Mouse (Mus musculus) brain, embryonic 14.5 days (tissue): ENCODE measurements around the gene Fndc3a.

Source experiments
- CTCF ChIP-seq: fragments of 200-500 bp; IDR thresholded peaks from 2 replicates; pipeline ENCODE4 v1.5.1; 2012; ENCODE audit warnings: inconsistent platforms, mild to moderate bottlenecking, moderate library complexity, borderline replicate concordance; ENCODE audit not compliant: insufficient read depth, insufficient read length; ENCODE audit errors: extremely low read depth
- POLR2A ChIP-seq: fragments of 200-500 bp; IDR thresholded peaks from 2 replicates; pipeline ENCODE4 v1.6.1; 2012; ENCODE audit warnings: mild to moderate bottlenecking, inconsistent platforms, borderline replicate concordance; ENCODE audit not compliant: poor library complexity, insufficient read depth, insufficient read length, severe bottlenecking; ENCODE audit errors: extremely low read depth

DNA sequence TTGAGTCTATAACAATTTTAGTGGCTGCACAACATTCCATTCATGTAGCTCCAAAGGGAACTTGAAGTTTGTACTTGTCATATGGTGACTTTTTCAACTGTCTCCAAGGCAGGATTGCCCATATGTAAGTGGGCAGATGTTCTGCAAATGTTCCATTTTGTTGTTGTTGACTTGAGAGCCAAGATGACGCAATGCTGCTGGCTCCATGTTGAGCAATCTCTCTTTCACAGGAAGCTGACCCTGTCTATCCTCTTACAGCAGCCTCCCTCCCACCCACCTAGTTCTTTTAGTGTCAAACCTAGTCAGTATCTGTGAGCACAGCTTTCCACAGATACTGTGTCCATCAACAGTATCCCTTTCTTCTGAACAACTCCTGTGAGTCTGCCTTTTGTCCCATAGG, 145.9 kb downstream of the Fndc3a start:
- TF ChIP-seq CTCF (no peak), POLR2A (no peak)
